Mouse (Mus musculus) mesoderm, embryonic 11.5 days (tissue): ENCODE data around the gene 1700024B05Rik.
"Not testable (repeated sequence)": the region's sequence is repeated elsewhere in the genome, so short reads cannot be mapped to it uniquely, and the experiment has no call there.

Experiments used
- DNase-seq: peaks from one replicate; pipeline ENCODE4 v3.0.0-alpha.2; 2012; ENCODE audit warnings: low read depth, low spot score

The 1700024B05Rik gene

DNA sequence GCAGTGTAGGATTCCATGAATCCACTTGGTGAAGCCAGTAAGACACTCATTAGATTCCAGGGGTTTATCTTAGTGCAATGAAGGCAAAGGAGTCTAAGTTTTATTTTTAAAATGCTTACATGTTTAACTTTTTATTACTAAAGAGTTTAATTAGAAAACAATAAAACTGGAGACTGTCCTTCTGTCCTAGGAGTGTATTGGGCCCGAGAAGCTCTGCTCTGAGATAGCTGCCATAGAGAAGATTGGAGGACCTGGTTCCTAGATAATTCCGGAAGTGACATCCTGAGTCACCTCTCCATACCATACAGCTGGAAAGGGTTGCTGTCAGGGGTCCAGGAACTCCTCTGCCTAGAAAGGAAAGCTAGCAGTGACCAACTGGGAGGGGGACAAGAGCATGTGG lies at the start of gene 1700024B05Rik:
1700024B05Rik (plus strand) TSS at position 301 of the 400 bp plus-strand sequence.
- DNase-seq = not testable (repeated sequence)

DNA sequence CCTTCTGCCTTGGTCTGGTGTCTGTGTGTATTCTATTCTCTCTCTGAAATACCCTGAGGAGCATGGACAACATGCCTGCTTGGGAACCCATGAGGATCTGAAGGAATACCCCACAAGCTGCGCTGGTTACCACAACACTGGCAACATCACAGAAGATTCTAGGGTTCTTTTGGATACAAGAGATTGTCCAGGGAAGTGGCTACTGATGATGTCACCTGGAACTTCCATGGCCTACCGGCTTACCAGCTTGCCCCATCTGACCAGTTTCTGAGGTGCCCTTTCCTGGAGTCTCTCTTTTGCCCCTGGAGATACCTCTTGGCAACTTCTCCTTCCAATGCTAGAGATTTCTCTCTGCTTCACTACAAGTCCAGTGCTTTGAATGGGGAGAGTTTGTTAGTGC lies 36.6 kb upstream of the 1700024B05Rik start, which contains the start of gene Gm7980:
Gm7980 (minus strand) TSS at position 101 of the 400 bp plus-strand sequence.
- not testable (repeated sequence) for DNase-seq

DNA sequence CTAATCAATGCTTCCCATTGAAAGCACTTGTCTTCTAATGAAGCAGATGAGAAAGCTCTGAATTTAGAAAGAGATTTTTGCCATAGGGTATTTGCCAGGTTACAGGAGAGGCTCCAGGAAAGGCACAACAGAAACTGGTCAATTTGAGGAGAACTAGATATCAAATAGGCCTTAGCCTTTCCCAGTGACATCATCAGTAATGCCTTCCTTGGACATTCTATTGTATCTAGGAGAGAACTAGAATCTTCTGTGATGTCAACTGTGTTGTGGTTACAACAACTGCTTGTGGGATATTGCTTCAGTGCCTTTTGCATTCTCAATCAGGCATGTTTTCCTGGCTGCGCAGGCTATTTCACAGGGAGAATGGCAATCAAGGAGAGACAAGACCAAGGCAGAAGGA lies 19.1 kb upstream of the 1700024B05Rik start, which contains the start of gene 1700049E17Rik1:
1700049E17Rik1 (plus strand) TSS at position 301 of the 400 bp plus-strand sequence.
- not testable (repeated sequence) for DNase-seq

DNA sequence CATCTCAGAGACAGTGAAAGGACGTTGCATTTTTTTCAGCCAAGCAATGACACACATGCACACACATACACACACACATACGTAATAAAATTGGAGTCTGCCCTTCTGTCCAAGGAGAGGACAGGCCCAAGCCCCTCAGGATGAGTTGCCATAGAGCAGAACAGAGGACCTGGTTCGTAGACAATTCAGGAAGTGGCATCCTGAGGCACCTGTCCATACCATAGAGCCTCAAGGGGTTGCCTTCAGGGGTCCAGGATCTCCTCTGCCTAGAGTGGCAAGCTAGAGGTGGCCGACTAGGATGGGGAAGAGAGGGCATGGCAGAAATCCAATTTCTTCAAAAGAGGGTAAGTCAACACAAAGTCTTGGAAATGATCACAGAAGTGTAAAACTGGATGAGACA lies 20.3 kb downstream of the 1700024B05Rik start:
- not testable (repeated sequence) for DNase-seq

DNA sequence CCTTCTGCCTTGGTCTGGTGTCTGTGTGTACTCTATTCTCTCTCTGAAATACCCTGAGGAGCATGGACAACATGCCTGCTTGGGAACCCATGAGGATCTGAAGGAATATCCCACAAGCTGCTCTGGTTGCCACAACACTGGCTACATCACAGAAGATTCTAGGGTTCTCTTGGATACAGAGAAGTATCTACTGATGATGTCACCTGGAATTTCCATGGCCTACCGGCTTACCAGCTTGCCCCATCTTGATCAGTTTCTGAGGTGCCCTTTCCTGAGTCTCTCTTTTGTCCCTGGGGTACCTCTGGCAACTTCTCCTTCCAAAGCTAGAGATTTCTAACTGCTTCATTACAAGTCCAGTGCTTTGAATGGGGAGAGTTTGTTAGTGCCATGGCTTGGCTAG lies 24.0 kb downstream of the 1700024B05Rik start, which contains the start of gene Gm6401:
Gm6401 (minus strand) TSS at position 101 of the 400 bp plus-strand sequence.
- not testable (repeated sequence) for DNase-seq

DNA sequence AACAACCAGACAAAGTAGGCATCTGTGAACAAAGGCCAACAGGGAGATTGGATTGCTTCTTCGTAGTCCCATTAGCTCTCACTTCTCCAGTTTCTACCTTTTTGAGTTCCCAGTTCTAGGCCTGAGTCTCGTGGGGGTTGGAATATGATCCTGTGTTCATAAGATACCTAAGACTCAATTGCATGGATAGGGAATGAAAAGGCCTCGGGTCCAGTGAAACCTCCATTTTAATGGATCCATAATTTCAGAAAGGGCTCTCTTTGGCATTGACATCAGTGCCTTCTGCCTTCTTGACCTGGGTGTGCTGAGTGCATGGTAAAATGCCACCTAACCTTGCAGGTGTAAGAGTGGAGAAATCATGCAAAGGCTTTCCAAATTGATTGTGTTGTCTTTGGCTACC lies 24.8 kb downstream of the 1700024B05Rik start:
- not testable (repeated sequence) for DNase-seq

DNA sequence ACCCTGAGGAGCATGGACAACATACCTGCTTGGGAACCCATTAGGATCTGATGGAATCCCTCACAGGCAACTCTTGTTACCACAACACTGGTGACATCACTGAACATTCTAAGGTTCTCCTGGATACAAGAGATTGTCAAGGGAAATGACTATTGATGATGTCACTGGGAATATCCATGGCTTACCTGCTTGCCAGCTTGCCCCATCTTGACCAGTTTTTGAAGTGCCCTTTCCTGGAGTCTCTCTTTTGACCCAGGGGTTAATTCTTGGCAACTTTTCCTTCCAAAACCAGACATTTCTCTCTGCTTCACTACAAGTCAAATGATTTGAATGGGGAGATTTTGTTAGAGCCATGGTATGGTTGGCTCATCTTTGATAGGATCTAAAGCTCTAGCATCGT lies 39.4 kb downstream of the 1700024B05Rik start, which contains the start of gene Gm3543:
Gm3543 (minus strand) TSS at position 101 of the 400 bp plus-strand sequence.
- not testable (repeated sequence) for DNase-seq
